Mouse (Mus musculus) limb, embryonic 15.5 days (tissue): ENCODE results near the gene B3gnt2. TPM values are rescaled to one million over a fixed set of nuclear protein-coding genes. Genes with fewer than 3 reads are reported as not detected.

Experiments
- ATAC-seq: fragments of 200-750 bp; cut with Nextera tagmentation; 2 replicates; pipeline ENCODE4 v1.8.0; 2017; ENCODE audit warnings: low read depth, moderate TSS enrichment; ENCODE audit not compliant: insufficient number of reproducible peaks, low FRiP score, low TSS enrichment
- H3K27ac ChIP-seq: fragments of 300-500 bp; sonication (generic); 2 replicates; pipeline ENCODE4 v1.5.1; 2015; ENCODE audit warnings: moderate library complexity, mild to moderate bottlenecking, inconsistent platforms
- H3K27me3 ChIP-seq: fragments of 300-500 bp; sonication (generic); 2 replicates; pipeline ENCODE4 v1.6.1; 2015; ENCODE audit warnings: inconsistent platforms
- H3K36me3 ChIP-seq: fragments of 300-500 bp; sonication (generic); 2 replicates; pipeline ENCODE4 v1.6.1; 2015; ENCODE audit warnings: inconsistent platforms
- H3K4me1 ChIP-seq: fragments of 300-500 bp; sonication (generic); 2 replicates; pipeline ENCODE4 v1.6.1; 2015; ENCODE audit warnings: inconsistent platforms
- H3K4me2 ChIP-seq: fragments of 300-500 bp; sonication (generic); 2 replicates; pipeline ENCODE4 v1.6.1; 2015; ENCODE audit warnings: mild to moderate bottlenecking, inconsistent platforms
- H3K4me3 ChIP-seq: fragments of 300-500 bp; sonication (generic); 2 replicates; pipeline ENCODE4 v1.5.1; 2015; ENCODE audit warnings: mild to moderate bottlenecking, inconsistent platforms
- H3K9ac ChIP-seq: fragments of 300-500 bp; sonication (generic); 2 replicates; pipeline ENCODE4 v1.6.1; 2015; ENCODE audit warnings: inconsistent platforms
- H3K9me3 ChIP-seq: fragments of 300-500 bp; sonication (generic); 2 replicates; pipeline ENCODE4 v1.6.1; 2016; ENCODE audit warnings: inconsistent platforms
- WGBS: fragments of 180-500 bp; shearing (Covaris S2); methylation state at CpG from one replicate; pipeline ENCODE4 v1.1.7; 2015; 5-methylcytosine and 5-hydroxymethylcytosine counted together
- polyA plus RNA-seq: library from polyadenylated mRNA; unstranded; fragments of >200 nt; fragmentation: Nextera tagmentation; extraction: Ambion mirVana; gene quantifications from 2 replicates; pipeline ENCODE4 v1.2.1, GENCODE M21; 2015

Gene B3gnt2
- polyA plus RNA-seq, 1 experiment from 2014 or later, result 11.6 TPM

DNA sequence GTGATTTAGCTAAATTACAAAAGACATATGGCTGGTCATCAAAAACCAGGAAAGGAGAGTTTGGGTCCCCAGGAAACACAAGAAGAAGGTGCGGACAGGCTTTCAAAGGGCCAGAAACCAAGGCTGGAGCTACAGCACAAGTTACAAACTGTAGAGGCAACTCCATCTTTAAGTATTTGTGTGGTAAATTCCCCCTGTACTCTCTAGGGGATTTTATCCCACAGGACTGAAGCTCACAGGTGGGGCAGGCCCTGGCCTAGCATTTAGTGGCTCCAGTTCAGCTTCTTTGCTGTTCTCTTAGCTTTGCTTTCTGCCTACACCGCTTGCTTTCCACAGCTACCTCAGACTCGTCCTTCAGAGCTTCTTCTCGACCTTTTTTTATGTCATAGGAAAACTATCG lies 6.9 kb upstream of the B3gnt2 start:
- ATAC-seq, result no peak
- 90% methylated on average over 5 of the region's 5 CpGs for WGBS

GRCm38 (mm10) chr11:22865635-22866246 lies 5.0 kb upstream of the B3gnt2 start:
- Histone ChIP-seq H3K4me2 (no peak overlapping the region), H3K9ac (no peak overlapping the region), H3K27me3 (no peaks in the 10 kb centered on the region), H3K4me3 (no peak overlapping the region), H3K27ac (no peak overlapping the region), H3K9me3 (no peaks in the 10 kb centered on the region), H3K4me1 (no peaks in the 10 kb centered on the region), H3K36me3 (no peaks in the 10 kb centered on the region)
- WGBS, result 80% methylated on average over 7 of the region's 7 CpGs
- ATAC-seq, result no peak

More for the DNA sequence above, 6.9 kb upstream of the B3gnt2 start:
- Histone ChIP-seq H3K36me3 (no peaks in the 10 kb centered on the region), H3K27me3 (no peaks in the 10 kb centered on the region), H3K9ac (no peak overlapping the region), H3K27ac (no peak overlapping the region), H3K4me2 (no peak overlapping the region), H3K4me3 (no peak overlapping the region), H3K9me3 (no peaks in the 10 kb centered on the region), H3K4me1 (peaks cover 8% of the 10 kb centered on the region; the same call in 1 of the 2 replicates)

- H3K27ac ChIP-seq, result no peak overlapping the region
- peaks cover 8% of the 10 kb centered on the region for H3K4me1 ChIP-seq
- H3K4me3 ChIP-seq, result no peak overlapping the region
- 63% methylated on average over 8 of the region's 8 CpGs for WGBS
- no peak overlapping the region for H3K9ac ChIP-seq
- no peak overlapping the region for H3K4me2 ChIP-seq
- H3K9me3 ChIP-seq, result no peaks in the 10 kb centered on the region
- H3K27me3 ChIP-seq, result peaks cover 5% of the 10 kb centered on the region; the same call in 1 of the 2 replicates
- no peak for ATAC-seq
- no peaks in the 10 kb centered on the region for H3K36me3 ChIP-seq
Measured at GRCm38 (mm10) chr11:22864305-22865060, 3.7 kb upstream of the B3gnt2 start.

- peaks cover 11% of the 10 kb centered on the region for H3K27me3 ChIP-seq
- H3K9ac ChIP-seq, result no peak overlapping the region
- no peak overlapping the region for H3K27ac ChIP-seq
- H3K4me1 ChIP-seq, result peaks cover 12% of the 10 kb centered on the region
- H3K4me2 ChIP-seq, result no peak overlapping the region
- no peaks in the 10 kb centered on the region for H3K36me3 ChIP-seq
- WGBS, result 54% methylated on average over 4 of the region's 4 CpGs
- no peak for ATAC-seq
- no peaks in the 10 kb centered on the region for H3K9me3 ChIP-seq
- no peak overlapping the region for H3K4me3 ChIP-seq
Measured at GRCm38 (mm10) chr11:22863581-22863980, 2.8 kb upstream of the B3gnt2 start.

DNA sequence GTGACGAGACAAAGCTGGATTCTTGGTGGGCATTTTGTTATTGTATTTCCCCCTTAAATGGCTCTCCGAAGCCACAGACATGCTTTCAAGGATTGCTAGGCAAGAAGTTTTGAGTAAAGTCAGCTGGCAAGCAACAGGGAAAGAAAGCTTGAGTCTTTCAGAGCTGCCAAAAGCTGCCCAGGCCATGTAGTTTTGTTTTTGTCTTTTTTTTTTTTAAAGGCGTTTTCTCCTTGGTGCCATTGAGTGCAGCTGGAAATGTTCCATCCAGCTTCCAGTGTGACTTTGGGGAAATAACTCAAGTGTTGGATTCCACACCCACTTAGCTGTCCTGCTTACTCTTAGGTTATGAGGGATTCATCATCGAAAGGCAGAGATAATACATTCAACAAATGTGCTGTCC lies 554 bp upstream of the B3gnt2 start:
- ATAC-seq, result no peak
- WGBS, result 59% methylated on average over 4 of the region's 4 CpGs

DNA sequence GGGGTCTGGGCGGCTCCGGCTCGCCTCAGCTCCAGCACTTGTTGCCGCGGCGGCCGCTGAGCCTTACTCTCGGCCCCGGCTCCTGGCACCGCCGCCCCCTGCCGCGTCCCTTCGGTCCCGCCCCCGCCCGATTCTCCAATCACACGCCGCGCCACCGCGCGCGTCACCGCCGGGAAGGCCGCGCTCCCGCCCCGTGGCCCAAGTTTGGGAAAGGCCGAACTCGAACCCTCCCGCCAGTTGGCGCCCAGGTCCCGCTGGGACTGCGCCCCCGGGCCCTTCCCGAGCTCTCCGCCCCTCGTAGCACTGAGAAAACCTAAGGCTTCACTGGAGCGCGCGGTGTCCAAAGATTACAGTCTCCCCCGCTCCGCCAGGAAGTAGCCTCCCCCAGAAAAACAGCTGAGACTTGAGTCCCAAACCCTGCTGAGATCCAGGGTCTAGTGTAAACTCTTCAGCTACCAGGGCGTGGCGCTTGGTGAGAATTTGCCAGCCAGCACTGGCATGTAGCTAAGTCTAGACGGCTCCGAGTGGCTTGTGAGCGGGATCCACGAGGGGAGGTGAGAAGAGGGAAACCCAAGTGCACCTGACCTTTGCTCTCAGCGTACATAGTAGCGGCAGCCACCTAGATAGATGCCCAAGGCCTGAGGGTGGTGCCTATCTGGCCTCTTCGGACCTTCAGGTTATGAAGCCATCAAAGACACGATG lies 977 bp downstream of the B3gnt2 start:
- Histone ChIP-seq H3K4me2 (peak overlapping the region; percentile 94), H3K36me3 (no peaks in the 10 kb centered on the region), H3K9ac (peak overlapping the region; percentile 66), H3K4me3 (peak overlapping the region; percentile 81), H3K27me3 (peaks cover 24% of the 10 kb centered on the region), H3K27ac (peak overlapping the region; percentile 84), H3K4me1 (peaks cover 18% of the 10 kb centered on the region), H3K9me3 (no peaks in the 10 kb centered on the region)
- peak; percentile 91 for ATAC-seq
- under 1% methylated on average over 53 of the region's 55 CpGs for WGBS

More for the DNA sequence above, 554 bp upstream of the B3gnt2 start:
- Histone ChIP-seq H3K9me3 (no peaks in the 10 kb centered on the region), H3K27ac (no peak overlapping the region), H3K36me3 (no peaks in the 10 kb centered on the region), H3K4me2 (no peak overlapping the region), H3K27me3 (peaks cover 24% of the 10 kb centered on the region), H3K4me3 (peak overlapping the region; percentile 81; the same call in 1 of the 2 replicates), H3K4me1 (peaks cover 18% of the 10 kb centered on the region), H3K9ac (no peak overlapping the region)

- Histone ChIP-seq H3K27ac (peak overlapping the region; percentile 84), H3K9me3 (no peaks in the 10 kb centered on the region), H3K4me3 (peak overlapping the region; percentile 81), H3K4me1 (peaks cover 18% of the 10 kb centered on the region), H3K4me2 (peak overlapping the region; percentile 94), H3K36me3 (no peaks in the 10 kb centered on the region), H3K27me3 (peaks cover 24% of the 10 kb centered on the region), H3K9ac (peak overlapping the region; percentile 66)
- under 1% methylated on average over 29 of the region's 41 CpGs for WGBS
- ATAC-seq, result peak; percentile 52; the same call in 1 of the 2 replicates
Measured at GRCm38 (mm10) chr11:22859301-22859632, 1.5 kb downstream of the B3gnt2 start.

GRCm38 (mm10) chr11:22858441-22859300 lies 2.1 kb downstream of the B3gnt2 start:
- ATAC-seq, result no peak
- Histone ChIP-seq H3K27me3 (peaks cover 24% of the 10 kb centered on the region), H3K4me2 (peak overlapping the region; percentile 94), H3K36me3 (no peaks in the 10 kb centered on the region), H3K4me1 (peaks cover 18% of the 10 kb centered on the region), H3K9ac (peak overlapping the region; percentile 66), H3K27ac (peak overlapping the region; percentile 84; the same call in 1 of the 2 replicates), H3K4me3 (peak overlapping the region; percentile 81), H3K9me3 (no peaks in the 10 kb centered on the region)
- 2% methylated on average over 50 of the region's 50 CpGs for WGBS

DNA sequence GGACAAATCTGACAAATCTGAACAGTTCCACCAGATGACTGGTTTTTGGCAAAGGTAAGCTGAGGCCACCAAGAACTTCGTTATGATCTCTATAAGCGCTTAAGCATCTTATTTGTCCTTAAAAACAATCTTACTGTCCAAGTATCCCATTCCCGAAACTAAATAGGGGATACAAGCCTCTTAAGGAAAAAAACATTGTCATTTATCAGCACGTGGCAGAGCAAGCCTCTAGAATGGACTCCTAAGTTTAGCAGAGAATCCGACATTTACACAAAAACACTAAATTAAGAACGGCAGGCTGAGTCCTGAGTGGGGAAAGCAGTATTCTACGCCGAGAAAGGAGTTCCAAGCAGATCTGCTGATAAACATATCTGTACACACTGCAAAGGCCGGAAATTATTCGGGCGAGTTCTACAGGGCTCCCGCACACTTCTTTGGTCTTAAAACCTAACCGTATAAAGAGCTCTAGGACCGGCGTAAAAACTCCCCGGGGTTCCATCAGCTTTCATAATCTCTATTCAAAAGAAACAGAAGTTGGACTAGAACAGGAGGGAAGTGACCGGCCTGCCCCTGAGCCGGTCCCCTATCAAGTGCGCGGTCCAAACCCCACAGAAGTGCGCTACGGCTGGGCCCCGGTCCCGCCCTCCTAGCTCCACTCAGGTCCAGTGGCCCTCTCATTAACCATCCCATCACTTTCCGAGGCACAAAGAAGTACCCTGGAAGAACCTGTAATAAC lies 2.9 kb downstream of the B3gnt2 start:
- ATAC-seq, result no peak

GRCm38 (mm10) chr11:22857106-22857704 lies 3.6 kb downstream of the B3gnt2 start:
- H3K4me2 ChIP-seq, result no peak overlapping the region
- no peak overlapping the region for H3K9ac ChIP-seq
- H3K36me3 ChIP-seq, result no peaks in the 10 kb centered on the region
- peaks cover 24% of the 10 kb centered on the region for H3K27me3 ChIP-seq
- H3K27ac ChIP-seq, result no peak overlapping the region
- WGBS, result 77% methylated on average over 5 of the region's 5 CpGs
- ATAC-seq, result no peak
- no peaks in the 10 kb centered on the region for H3K9me3 ChIP-seq
- H3K4me3 ChIP-seq, result no peak overlapping the region
- H3K4me1 ChIP-seq, result peaks cover 18% of the 10 kb centered on the region

More for the DNA sequence above, 2.9 kb downstream of the B3gnt2 start:
- no peaks in the 10 kb centered on the region for H3K9me3 ChIP-seq
- H3K27ac ChIP-seq, result no peak overlapping the region
- H3K9ac ChIP-seq, result no peak overlapping the region
- H3K4me3 ChIP-seq, result peak overlapping the region; percentile 81
- no peaks in the 10 kb centered on the region for H3K36me3 ChIP-seq
- WGBS, result 20% methylated on average over 25 of the region's 25 CpGs
- peak overlapping the region; percentile 94 for H3K4me2 ChIP-seq
- H3K4me1 ChIP-seq, result peaks cover 18% of the 10 kb centered on the region
- peaks cover 24% of the 10 kb centered on the region for H3K27me3 ChIP-seq
